Mouse (Mus musculus) midbrain, embryonic 14.5 days (tissue): ENCODE results near the gene Sebox. TPM values are rescaled to one million over a fixed set of nuclear protein-coding genes. Genes with fewer than 3 reads are reported as not detected.

Experiments used
- ATAC-seq: fragments of 200-750 bp; cut with Nextera tagmentation; 2 replicates; pipeline ENCODE4 v1.8.0; 2017; ENCODE audit warnings: moderate number of reproducible peaks, moderate library complexity; ENCODE audit not compliant: low FRiP score, low TSS enrichment
- DNase-seq: peaks from one replicate; pipeline ENCODE4 v3.0.0-alpha.2; 2015
- H3K27ac ChIP-seq: fragments of 300-500 bp; sonication (generic); replicated peaks from 2 replicates; pipeline ENCODE4 v1.5.1; 2014; ENCODE audit warnings: mild to moderate bottlenecking, low read depth, low read length, moderate library complexity
- H3K27me3 ChIP-seq: fragments of 300-500 bp; sonication (generic); 2 replicates; pipeline ENCODE4 v1.6.1; 2014; ENCODE audit warnings: low read length, control low read depth, mixed read lengths; ENCODE audit not compliant: control insufficient read depth, insufficient read depth
- H3K36me3 ChIP-seq: fragments of 300-500 bp; sonication (generic); 2 replicates; pipeline ENCODE4 v1.6.1; 2014; ENCODE audit warnings: low read length, control low read depth; ENCODE audit not compliant: control insufficient read depth, insufficient read depth
- H3K4me1 ChIP-seq: fragments of 300-500 bp; sonication (generic); 2 replicates; pipeline ENCODE4 v1.6.1; 2014; ENCODE audit warnings: mild to moderate bottlenecking, antibody characterized with exemption, low read length, control low read depth; ENCODE audit not compliant: control insufficient read depth, insufficient read depth
- H3K4me2 ChIP-seq: fragments of 300-500 bp; sonication (generic); 2 replicates; pipeline ENCODE4 v1.6.1; 2014; ENCODE audit warnings: mild to moderate bottlenecking, low read length, moderate library complexity
- H3K4me3 ChIP-seq: fragments of 300-500 bp; sonication (generic); replicated peaks from 2 replicates; pipeline ENCODE4 v1.5.1; 2014; ENCODE audit warnings: low read depth, low read length
- H3K9ac ChIP-seq: fragments of 300-500 bp; sonication (generic); replicated peaks from 2 replicates; pipeline ENCODE4 v1.6.1; 2014; ENCODE audit warnings: mild to moderate bottlenecking, low read length, moderate library complexity
- H3K9me3 ChIP-seq: fragments of 300-500 bp; sonication (generic); 2 replicates; pipeline ENCODE4 v1.6.1; 2016; ENCODE audit warnings: low read length, control low read depth, mixed read lengths; ENCODE audit not compliant: control insufficient read depth
- WGBS: fragments of 180-500 bp; shearing (Covaris S2); extraction: QIAGEN DNeasy Blood & Tissue Kit; methylation state at CpG from one replicate; pipeline ENCODE4 v1.1.7; 2014; 5-methylcytosine and 5-hydroxymethylcytosine counted together
- polyA plus RNA-seq: library from polyadenylated mRNA; unstranded; fragments of >200 nt; fragmentation: Nextera tagmentation; extraction: Ambion mirVana; gene quantifications from 2 replicates; pipeline ENCODE4 v1.2.1, GENCODE M21; 2014

Sebox gene
- polyA plus RNA-seq, 1 experiment from 2014 or later = not detected

DNA sequence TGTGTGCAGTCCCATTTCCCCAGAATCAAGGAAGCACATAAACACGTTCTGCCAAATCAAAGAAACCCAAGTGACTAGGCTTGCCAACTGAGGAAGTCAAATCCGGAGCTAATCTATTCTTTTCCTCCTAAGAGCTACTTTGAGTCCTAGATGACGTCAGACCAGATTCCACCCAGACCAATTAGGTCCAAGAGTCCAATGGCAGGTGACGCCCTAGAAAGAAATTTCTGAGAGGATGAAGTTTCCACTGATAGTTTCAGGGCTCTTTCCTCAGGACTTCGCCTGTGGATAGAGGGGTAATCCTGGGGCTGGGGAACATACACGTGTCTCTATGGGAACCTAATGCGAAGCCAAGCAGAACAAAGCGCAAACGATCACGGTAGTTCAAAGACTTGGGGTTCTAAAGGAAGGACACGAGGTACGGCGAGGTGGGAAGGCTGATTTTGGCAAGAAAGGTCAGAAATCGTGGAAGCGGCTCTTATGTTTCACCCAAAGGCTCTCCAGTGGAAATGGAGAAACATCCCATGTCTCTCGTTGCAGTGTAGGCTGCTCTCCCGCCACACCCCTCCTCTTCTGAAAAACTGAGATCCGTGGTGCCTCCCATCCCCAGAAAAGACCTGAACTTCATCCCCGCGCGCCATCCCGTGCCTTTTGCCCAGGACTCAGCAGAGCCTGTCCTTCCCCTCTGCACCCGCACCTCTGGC is 32.3 kb downstream of the Sebox start:
- Histone ChIP-seq H3K4me3 (peak overlapping the region; percentile 78), H3K27me3 (no peaks in the 10 kb centered on the region), H3K27ac (peak overlapping the region; percentile 86), H3K4me1 (peaks cover 22% of the 10 kb centered on the region), H3K9me3 (no peaks in the 10 kb centered on the region), H3K9ac (peak overlapping the region; percentile 78), H3K4me2 (peak overlapping the region; percentile 67), H3K36me3 (peaks cover 26% of the 10 kb centered on the region)
- peak; percentile 57 for DNase-seq
- ATAC-seq = no peak; the same call in 1 of the 2 replicates
- under 1% methylated on average over 23 of the region's 23 CpGs for WGBS

DNA sequence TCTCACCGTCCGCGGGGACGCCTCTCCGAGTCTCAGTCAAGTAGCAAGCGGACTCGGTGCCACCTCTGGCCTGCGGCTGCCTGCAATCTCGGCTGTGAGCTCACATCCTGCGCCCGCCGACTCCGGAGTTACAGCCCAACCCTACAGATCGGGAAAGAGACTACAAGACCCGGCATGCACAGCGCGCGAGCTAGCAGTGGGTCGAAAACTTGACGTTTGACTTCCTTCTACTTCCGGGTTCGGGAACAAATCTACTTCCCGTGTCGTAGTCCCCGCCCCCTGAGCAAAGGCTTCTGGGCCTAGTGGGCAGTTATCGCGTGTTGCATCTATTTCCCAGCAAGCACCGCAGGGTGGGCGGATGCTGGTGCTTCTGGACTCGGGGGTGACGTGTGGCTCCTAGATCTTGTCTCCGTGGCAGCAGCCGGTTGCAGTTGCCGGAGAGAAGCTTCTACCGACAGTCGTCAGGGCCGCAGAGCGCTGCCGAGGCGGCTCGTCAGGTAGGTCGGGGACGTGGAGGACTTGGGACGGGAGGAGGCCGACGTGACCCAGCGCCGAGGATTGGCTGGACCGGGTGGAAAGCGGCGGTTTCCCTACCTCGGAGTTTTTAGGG is 32.9 kb downstream of the Sebox start, which contains the start of the genes Tnfaip1 and Ift20:
Gene Tnfaip1, minus strand, starts transcription at position 253 of the 610 bp plus-strand sequence.
Gene Ift20, plus strand, starts transcription at position 282 of the 610 bp plus-strand sequence.
- Histone ChIP-seq H3K9ac (peak within 1 kb of the TSS; percentile 78), H3K9me3 (no peaks in the 10 kb centered on the region)
- peak; percentile 99 for DNase-seq

DNA sequence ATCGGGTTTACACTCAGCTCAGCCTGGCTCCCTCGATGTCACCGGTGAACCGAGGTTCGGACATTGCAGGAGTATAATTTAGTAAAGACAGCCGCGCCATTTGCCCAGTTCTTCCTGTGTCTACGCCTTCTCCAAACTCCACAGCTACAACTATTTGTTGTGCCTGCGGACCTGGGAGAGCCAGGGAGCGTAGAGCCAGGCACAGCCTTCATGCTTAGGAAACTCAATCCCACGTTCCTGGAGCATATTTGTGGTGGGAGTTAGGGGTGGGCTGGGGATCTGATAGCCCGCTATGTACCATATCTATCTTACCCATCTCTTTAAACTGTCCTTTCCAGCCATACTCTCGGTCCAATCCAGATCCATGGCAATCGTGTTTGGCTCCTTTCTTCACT is 33.4 kb downstream of the Sebox start:
- Histone ChIP-seq H3K9me3 (no peaks in the 10 kb centered on the region), H3K4me2 (peak overlapping the region; percentile 74), H3K4me1 (peaks cover 22% of the 10 kb centered on the region), H3K4me3 (peak overlapping the region; percentile 78), H3K9ac (peak overlapping the region; percentile 78), H3K36me3 (peaks cover 36% of the 10 kb centered on the region), H3K27me3 (no peaks in the 10 kb centered on the region), H3K27ac (peak overlapping the region; percentile 88)
- no peak for ATAC-seq
- 4% methylated on average over 14 of the region's 14 CpGs for WGBS
- no peak for DNase-seq

More for the DNA sequence above, 32.9 kb downstream of the Sebox start, which contains the start of the genes Tnfaip1 and Ift20:
- Histone ChIP-seq H3K4me2 (peak within 1 kb of the TSS; percentile 74), H3K4me3 (peak within 1 kb of the TSS; percentile 78), H3K27ac (peak within 1 kb of the TSS; percentile 88), H3K36me3 (peaks cover 32% of the 10 kb centered on the region), H3K4me1 (peaks cover 22% of the 10 kb centered on the region), H3K27me3 (no peaks in the 10 kb centered on the region)
- ATAC-seq = peak; percentile 97
- WGBS = under 1% methylated on average over 52 of the region's 52 CpGs

DNA sequence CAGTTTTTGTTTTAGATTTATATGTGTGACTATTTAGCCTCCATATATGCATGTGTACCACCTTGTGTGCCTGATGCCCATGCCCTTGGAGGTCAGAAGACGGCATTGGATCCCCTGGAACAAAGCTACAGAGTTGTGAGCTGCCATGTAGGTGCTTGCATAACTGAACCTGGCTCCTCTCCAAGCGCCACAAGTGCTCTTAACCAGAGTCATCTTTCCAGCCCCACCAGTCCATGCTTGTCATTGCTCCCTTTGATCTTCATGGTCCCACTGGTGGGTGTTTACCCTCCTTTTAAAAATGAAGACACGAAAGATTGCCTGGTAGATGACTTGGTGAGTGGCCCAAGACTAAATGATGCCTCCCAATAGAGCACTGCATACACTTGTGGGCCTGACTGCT is 37.1 kb downstream of the Sebox start:
- Histone ChIP-seq H3K4me1 (peaks cover 10% of the 10 kb centered on the region), H3K4me2 (no peak overlapping the region), H3K36me3 (peaks cover 57% of the 10 kb centered on the region), H3K4me3 (no peak overlapping the region), H3K27me3 (no peaks in the 10 kb centered on the region), H3K9ac (no peak overlapping the region), H3K27ac (no peak overlapping the region), H3K9me3 (no peaks in the 10 kb centered on the region)
- ATAC-seq (no peak), DNase-seq (no peak)
- WGBS = 95% methylated on average over 3 of the region's 3 CpGs

DNA sequence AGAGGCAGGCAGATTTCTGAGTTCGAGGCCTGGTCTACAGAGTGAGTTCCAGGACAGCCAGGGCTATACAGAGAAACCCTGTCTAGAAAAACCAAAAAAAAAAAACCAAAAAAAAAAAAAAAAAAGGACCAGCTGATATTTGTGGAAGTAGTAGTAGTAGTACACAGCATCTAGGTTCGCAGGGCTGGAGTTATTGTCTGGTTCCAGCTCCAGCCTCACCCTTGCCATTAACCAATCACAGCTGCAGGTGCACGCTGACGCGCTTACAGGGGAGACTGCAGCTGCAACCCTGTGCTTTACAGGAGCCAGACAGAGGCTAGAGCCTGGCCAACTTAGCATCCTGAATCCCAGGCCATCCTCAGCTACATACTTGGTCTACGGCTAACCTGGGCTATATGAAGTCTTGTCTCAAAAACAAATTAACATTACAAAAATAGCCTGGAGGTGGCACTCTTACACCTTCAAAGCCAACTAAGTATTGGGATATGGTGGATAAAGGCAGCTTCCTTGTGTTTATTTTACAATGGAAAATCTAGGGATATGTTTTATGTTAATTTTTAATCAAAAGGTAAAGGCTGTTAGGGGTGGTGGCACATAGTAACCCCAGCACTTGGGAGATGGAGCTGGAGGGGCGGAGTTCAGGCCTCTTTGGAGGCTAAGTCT is 41.3 kb downstream of the Sebox start:
- Histone ChIP-seq H3K27ac (no peak overlapping the region), H3K4me2 (no peak overlapping the region), H3K9me3 (no peaks in the 10 kb centered on the region), H3K4me3 (no peak overlapping the region), H3K36me3 (peaks cover 47% of the 10 kb centered on the region), H3K4me1 (peaks cover 8% of the 10 kb centered on the region), H3K27me3 (no peaks in the 10 kb centered on the region), H3K9ac (no peak overlapping the region)
- 95% methylated on average over 7 of the region's 7 CpGs for WGBS
- ATAC-seq (no peak), DNase-seq (peak; percentile 40)

DNA sequence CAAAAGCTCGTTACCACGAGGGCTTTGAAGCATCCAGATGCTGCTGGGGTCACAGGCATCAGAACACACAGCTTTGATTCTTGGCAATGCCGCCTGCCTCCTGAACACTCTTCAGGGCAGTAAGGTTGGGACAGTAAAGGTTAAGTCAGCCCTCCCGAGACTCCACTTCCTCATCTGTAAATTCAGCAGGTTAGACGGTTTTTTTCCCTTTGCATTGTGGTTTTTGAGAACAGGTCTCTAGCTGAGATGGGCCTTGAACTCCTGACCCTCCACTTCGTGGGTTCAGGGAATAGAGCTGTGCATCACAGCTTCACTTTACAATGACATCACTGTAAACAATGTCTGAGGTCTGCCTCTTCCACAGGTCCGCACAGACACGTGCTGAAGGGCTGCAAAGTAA is 41.9 kb downstream of the Sebox start:
- Histone ChIP-seq H3K36me3 (peaks cover 41% of the 10 kb centered on the region), H3K27me3 (no peaks in the 10 kb centered on the region), H3K4me1 (peaks cover 11% of the 10 kb centered on the region), H3K9me3 (no peaks in the 10 kb centered on the region), H3K4me2 (no peak overlapping the region), H3K4me3 (no peak overlapping the region), H3K27ac (no peak overlapping the region), H3K9ac (no peak overlapping the region)
- WGBS = 86% methylated on average over 8 of the region's 8 CpGs
- no peak for DNase-seq
- no peak for ATAC-seq

DNA sequence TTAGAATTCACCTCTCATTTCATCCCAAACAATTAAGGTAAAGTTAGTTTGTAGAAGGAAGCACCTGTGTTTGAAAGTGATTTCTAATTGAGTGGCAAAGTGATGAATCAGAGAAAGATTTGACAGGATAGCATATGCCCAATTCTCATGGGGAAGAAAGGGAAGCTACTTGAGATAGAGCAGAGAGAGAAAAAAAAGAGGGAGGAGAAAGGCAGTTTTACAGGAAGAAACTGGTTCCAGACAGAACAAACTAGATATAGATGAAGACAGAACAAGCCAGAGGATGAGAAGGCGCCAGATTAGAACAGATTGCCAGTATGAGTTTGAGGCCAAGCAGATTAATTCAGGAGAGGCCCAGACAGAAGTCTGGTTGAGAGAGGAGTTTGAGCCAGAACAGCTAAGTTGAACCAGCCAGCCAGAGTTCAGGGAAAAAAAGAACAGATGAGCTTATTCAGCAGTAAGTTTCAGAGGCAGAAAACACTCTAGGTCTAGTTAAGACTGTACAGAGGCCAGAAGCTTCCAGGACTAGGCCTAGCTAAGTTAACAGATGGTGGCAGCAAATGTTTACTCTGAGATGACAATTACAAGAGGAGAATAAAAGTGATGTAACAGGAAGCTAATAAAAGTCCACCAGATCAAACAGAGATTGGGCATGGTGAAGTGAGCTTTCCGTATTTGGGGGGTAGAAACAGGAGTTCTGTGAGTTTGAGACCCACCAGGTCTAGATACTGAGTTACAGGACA is 44.6 kb downstream of the Sebox start:
- H3K4me3 ChIP-seq = no peak overlapping the region
- peaks cover 22% of the 10 kb centered on the region for H3K36me3 ChIP-seq
- no peak overlapping the region for H3K4me2 ChIP-seq
- no peak overlapping the region for H3K27ac ChIP-seq
- DNase-seq = no peak
- ATAC-seq = no peak
- 97% methylated on average over 2 of the region's 2 CpGs for WGBS
- no peaks in the 10 kb centered on the region for H3K27me3 ChIP-seq
- H3K4me1 ChIP-seq = peaks cover 11% of the 10 kb centered on the region
- H3K9me3 ChIP-seq = no peaks in the 10 kb centered on the region
- H3K9ac ChIP-seq = no peak overlapping the region

DNA sequence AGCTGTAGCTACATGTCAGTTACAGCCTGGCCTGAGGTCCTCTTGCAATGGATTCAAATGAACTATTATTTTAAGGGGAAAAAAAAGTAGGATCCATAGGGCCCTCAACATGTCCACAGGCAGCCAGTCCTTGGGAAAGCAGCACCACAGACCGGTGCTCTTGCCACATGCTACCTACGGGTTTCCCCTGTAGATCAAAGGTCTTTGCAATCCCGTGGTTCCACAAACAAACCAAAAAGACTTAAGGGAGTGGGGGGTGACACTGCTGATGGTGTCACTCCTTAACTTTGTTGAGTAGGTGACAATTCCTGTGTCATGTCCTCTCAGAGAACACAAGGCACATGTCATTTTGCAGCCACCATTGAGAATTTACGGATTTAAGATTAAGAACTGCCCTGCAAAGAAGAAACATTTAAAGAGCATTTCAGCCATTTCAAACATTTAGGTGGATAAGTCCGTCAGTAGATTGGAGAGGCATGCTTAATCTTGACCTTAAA is 46.3 kb downstream of the Sebox start:
- Histone ChIP-seq H3K9ac (no peak overlapping the region; the same call in 1 of the 2 replicates), H3K4me2 (peak overlapping the region; percentile 80), H3K9me3 (no peaks in the 10 kb centered on the region), H3K27me3 (no peaks in the 10 kb centered on the region), H3K4me1 (peaks cover 11% of the 10 kb centered on the region), H3K4me3 (peak overlapping the region; percentile 60), H3K36me3 (peaks cover 10% of the 10 kb centered on the region), H3K27ac (no peak overlapping the region)
- no peak for ATAC-seq
- 12% methylated on average over 5 of the region's 5 CpGs for WGBS
- DNase-seq = no peak
